Mouse (Mus musculus) naive thymus-derived CD4-positive, alpha-beta T cell, adult 2 months (primary cell): ENCODE measurements around the gene Adam11.
"Not testable (repeated sequence)": the region's sequence is repeated elsewhere in the genome, so short reads cannot be mapped to it uniquely, and the experiment has no call there.

Experiments
- DNase-seq: peaks from one replicate; pipeline ENCODE4 v3.0.0-alpha.2; 2011; ENCODE audit warnings: low read depth

Adam11 gene

DNA sequence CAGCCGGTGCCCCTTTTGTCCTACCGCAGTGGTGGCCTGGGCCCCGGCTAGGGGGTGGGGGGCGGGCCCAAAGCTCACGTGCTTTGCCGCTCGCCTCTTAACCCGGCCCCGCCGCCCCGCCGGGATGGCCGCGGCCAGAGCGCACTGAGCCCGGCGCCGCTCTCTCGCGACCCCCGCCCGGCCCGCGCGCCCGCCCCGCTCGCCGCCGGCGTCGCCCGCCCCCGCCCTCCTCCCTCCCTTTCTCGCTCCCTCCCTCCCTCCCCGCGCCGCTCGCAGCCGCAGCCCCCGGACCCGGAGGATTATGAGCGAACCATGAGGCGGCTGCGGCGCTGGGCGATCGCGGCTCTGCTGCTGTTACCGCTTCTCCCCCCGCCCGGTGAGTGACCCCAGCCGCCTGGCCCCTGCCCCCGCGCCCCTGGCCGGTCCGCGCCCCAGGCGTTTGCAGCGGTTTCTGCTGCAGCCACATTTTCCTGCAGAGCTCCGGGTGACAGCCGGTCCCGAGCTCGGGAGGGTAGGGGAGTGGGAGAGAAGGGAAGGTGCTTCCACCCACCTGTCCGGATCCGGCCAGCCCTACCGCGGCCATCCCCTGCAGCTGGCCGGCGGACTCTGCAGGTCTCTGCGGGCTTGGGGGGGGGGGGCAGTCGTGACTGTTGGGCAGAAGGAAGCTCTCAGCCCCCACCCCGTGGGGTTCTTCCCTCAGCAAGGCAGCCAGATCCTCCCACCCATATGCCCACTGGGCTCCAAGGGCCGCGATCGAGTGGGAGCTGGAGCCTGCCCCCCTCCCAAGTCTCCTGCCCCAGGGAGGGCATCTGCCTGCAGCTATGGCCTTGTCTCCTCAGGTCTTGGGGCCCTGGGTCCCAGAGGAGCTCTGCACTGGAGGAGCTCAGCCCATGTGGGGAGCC, at the start of gene Adam11:
TSS of gene Adam11 (plus strand) at position 131 of the 902 bp plus-strand sequence.
- no peak for DNase-seq

DNA sequence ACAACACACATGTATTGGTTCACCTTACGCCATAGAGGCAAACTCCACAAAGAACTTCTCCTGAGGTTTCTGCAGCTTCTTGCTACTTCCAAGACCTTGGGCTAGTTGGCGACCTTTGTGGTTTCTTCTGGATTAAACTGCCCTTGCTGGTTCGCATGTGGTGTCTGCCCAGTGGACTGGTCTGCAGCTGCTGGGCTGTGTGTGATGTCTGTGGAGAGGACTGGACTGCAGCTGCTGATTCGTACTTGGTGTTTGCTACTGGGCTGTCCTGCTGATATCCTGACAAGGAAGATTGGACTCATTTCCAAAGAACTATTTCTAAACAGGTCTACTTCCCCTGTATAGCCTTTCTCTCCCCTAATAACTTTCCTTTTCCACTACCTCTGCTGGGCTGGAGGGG, 48.8 kb upstream of the Adam11 start:
- no peak for DNase-seq

- not testable (repeated sequence) for DNase-seq
Measured at GRCm38 (mm10) chr11:102714578-102714977, 46.7 kb upstream of the Adam11 start.

DNA sequence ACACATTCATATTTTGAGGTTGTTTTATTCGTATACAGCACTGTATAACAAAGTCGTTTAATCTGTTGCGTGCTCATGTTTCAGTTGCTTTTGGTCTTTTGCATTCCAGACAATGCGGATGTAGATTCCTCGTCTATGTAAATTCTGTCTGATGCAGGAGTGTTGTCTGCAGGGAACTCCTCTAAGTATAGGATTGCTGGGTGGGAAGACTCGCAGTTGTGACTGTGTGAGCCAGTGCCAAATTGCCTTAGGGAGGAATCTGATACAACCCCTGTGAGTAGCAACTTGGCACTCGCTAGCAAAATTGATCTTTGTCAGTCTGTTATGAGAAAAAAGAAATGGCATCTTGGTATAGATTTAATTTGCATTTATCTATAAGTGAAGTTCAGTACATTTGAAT, 45.1 kb upstream of the Adam11 start:
- DNase-seq = no peak

DNA sequence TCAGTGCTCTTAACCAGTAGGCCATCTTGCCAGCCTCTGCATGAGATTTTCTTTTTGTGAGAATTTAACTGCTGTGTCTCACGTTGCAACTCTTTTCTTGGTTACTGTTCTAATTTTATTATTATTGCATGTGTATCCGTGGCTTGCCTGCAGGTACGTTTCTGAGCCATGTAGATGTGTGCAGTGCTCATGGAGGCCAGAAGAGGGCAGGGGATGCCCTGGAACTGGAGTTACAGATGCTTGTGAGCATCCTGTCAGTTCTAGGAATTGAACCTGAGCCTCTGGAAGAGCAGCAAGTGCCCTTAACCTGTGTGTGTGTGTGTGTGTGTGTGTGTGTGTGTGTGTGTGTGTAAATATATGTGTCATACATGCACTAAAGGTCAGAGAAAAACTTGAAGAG, 35.7 kb upstream of the Adam11 start:
- DNase-seq = no peak

DNA sequence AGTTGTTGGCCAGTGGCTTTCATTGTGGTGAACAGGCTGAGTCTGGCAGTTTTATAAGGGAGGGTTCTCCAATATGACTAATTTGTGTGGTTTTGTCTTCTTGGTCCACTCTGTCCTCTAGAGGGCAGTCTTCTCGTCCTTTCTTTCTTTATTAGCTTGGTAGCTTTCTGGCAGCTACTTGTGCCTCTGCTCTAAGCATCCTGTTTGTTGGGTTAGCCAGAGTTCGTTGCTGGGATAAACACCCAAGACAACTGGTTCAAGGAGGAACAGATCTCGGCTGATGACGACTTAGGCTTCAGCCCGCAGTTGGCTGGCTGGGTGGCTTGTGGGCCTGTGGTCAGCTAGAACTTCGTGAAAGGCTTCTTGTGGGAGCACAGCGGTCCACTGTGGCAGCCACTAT, 32.6 kb upstream of the Adam11 start:
- DNase-seq = peak; percentile 34

GRCm38 (mm10) chr11:102729835-102730234, 31.4 kb upstream of the Adam11 start:
- no peak for DNase-seq

- no peak for DNase-seq
Measured at GRCm38 (mm10) chr11:102731366-102731765, 29.9 kb upstream of the Adam11 start.

DNA sequence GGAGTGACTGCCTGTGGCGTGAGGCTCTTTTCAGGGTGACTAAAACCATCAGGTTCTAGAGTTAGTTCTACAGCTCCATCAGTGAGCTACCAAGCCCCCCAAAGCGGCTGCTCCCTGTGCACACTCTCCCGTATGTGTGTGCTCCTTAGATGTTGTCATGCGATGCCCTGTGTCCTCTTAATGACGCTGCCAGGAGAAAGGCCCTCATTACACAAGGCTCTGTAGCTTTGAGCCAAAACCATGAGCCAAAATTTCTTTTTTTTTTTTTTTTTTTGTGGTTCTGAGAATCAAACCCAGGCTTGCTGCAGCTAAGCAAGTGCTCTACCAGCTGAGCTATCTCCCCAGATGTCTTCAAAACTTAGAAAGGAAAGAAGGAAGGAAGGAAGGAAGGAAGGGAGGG, 28.1 kb upstream of the Adam11 start:
- DNase-seq = no peak

- DNase-seq = no peak
Measured at GRCm38 (mm10) chr11:102734961-102735360, 26.3 kb upstream of the Adam11 start.

GRCm38 (mm10) chr11:102738046-102738445, 23.2 kb upstream of the Adam11 start:
- no peak for DNase-seq

GRCm38 (mm10) chr11:102739278-102739966, 21.8 kb upstream of the Adam11 start:
- DNase-seq = peak; percentile 78

GRCm38 (mm10) chr11:102740634-102741033, 20.6 kb upstream of the Adam11 start:
- DNase-seq = no peak

DNA sequence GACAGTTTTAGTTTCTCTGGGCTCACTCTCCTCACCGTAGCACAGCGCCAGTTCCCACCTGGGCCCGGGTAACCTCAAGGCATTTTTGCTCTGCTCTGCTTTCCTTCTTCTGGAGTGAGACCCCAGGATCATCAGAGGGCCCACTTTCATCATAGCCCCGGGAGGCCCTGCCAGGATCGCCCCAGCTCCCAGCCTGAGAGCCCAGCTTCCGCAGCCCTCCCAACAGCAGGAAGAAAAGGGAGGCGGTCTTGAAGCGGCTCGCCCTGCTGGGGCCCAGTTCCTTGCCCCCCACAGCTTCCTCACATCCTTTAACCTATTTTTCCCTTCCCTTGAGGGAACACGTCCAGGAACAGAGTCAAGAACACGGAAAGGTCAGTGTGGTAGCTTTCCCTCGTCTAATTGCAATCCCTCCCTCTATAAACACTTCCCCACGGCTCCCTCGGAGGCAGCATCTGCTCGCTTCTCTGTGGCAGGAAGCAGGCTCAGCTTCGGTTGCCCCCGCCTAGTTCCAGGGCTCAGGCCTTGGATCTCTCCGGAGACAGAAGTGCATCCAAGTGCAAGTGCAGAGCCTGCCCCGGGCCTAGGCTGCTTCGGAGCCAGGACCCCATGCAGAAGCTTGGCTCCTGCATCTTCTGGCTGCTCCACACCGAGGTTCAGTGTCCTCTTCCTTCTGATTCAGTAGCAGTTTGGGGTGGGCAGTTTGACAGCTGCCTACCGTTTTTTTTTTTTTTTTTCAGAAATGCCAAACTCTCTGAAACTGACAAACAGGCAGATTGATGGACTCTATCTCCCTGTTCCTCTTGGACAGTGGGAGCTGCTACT, 19.9 kb upstream of the Adam11 start:
- DNase-seq = no peak

DNA sequence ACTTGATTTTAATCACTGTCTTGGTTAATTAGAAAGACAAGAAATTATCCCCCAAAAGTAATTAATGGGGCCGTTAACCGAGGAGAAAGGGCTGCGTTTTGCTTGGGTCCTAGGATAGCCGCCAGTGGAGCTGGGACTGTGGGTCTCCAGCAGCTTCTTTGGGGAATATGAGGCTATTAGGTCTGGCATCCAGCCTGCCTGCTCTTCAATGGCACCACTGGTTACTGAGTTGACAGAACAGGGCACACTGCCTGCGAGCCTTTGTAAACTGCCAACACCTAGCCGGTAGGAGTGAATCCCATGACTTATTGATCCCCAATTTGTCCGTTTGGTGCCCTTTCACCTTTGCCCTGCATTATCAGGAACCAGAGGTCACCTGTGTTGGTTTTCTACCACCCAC, 19.2 kb upstream of the Adam11 start:
- DNase-seq = no peak

DNA sequence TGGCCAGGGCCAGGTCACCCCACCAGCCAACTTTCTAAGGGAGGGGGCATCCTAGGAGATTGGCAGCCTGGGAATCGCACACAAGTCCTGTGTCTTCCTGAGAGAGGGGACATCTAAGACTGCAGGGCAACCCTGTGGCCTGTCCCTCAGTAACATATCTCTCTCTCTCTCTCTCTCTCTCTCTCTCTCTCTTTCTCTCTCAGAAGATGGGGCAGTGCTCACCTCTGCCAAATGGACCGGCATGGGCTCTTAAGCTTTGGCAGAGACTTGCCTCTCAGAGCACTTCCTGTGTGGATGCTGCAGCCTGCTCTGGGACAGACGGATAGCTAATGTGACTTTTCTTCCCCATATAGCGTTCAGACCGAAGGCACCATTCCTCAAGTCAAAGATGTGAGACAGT, 18.4 kb upstream of the Adam11 start:
- DNase-seq = no peak

DNA sequence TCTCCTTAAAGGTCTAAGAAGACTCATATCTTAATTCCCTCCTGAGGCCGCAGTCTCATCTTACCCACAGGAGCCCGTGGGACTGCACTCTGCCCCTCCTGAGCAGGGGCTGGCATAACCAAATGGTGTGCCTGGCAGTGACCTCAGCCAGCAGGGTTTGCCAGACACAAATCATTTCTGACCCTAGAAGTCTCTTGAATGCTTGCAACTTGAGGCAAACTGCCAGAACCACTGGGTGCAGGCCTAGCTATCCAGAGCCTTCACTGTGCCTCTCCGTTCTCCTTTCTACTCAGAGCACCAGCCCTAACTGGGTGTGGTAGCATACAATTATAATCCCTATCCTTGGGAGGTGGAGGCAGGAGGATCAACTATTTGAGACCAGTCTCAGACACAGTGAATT, 16.5 kb upstream of the Adam11 start:
- DNase-seq = no peak

DNA sequence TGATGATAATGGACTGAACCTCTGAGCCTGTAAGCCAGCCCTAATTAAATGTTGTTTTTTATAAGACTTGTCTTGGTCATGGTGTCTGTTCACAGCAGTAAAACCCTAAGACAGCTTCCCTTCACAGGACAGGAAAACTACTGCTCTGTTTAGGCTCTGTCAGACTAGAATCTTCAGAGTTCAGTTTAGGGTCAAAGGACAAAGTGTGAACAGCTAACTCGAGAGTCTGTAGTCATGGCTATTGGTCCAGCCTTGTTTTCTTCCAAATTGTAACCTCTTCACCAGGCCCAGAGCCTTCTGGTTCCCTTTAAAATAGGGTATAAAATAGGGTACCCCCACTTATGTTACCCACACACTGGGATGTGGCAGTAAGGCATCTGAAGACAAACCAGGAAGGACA, 13.4 kb upstream of the Adam11 start:
- DNase-seq = no peak

- no peak for DNase-seq
Measured at GRCm38 (mm10) chr11:102748381-102748780, 12.9 kb upstream of the Adam11 start.

DNA sequence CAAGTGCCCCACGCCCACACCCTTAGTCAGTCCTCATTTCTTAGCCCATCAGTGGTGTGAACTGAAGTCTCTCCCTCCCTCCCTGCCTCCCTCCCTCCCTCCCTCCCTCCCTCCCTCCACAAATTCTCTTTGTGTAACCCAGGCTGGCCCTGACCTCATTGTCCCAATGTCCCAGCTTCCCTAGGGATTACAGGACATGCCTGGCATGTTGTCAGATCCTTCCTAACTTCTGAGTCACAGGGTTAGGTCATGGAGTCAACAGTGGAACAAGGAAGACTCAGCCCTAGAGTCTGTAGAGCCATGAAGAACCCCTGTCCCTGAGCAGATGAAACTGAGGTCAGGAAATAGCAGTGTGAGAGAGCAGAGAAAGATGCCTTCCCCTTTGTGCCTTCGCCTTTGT, 11.5 kb upstream of the Adam11 start:
- DNase-seq = no peak

DNA sequence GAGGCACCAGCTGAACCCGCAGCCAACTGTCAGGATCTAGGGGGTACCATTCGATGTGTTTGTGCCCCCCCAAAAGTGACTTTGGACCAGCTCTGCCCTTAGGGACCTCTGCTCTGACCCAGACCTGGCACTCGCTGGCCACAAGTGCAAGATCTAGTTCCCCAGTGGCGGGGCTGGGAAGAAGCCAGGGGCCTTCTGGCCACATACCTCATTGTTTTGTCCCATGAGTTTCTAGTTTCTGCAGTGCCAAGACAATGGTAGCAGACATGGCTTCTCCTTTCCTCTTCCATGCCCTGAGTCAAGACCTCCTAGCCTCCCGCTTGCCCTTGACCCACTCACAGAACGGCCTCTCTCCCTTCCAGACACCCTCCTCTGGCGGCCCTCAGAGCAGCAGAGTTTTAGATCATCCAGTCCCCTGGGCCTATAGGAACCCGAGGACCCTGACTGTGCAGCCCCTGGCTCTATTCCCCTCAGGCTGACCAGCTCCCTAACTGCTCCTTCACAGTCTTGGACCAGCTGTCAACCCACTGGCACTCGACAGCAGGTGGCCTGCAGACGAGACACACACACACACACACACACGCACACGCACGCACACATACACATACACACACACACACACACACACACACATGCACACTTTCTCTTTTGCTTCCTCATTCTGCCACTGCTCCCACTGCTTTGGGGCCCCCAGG, 8.2 kb upstream of the Adam11 start:
- DNase-seq = no peak
